Mouse (Mus musculus): ENCODE results near the gene D1Ertd622e. TPM values are rescaled to one million over a fixed set of nuclear protein-coding genes. Genes with fewer than 3 reads are reported as not detected.

The D1Ertd622e gene
- polyA plus RNA-seq, 1 experiment from 2014 or later = 19.8 TPM

GRCm38 (mm10) chr1:97630146-97630545 is 31.7 kb downstream of the D1Ertd622e start:
- no peaks in the 10 kb centered on the region for H3K9me3 ChIP-seq (ENCODE audit: control insufficient read depth, low read length)
- H3K9ac ChIP-seq (ENCODE audit: low read length) = no peak overlapping the region
- H3K4me2 ChIP-seq (ENCODE audit: low read length) = no peak overlapping the region
- 77% methylated on average over 5 of the region's 5 CpGs for WGBS
- no peaks in the 10 kb centered on the region for H3K4me1 ChIP-seq (replicated peaks; ENCODE audit: control insufficient read depth, insufficient read depth, low read length)
- no peak overlapping the region for H3K4me3 ChIP-seq (ENCODE audit: low read depth, low read length)
- H3K36me3 ChIP-seq (ENCODE audit: control insufficient read depth, insufficient read depth, low read length) = 0 out of 2 replicates have a peak, but pooled peaks cover under 1% of the 10 kb centered on the region
- no peaks in the 10 kb centered on the region for H3K27me3 ChIP-seq (replicated peaks; ENCODE audit: control insufficient read depth, insufficient read depth, low read length)
- H3K27ac ChIP-seq (ENCODE audit: low read depth) = no peak overlapping the region
- DNase-seq (ENCODE audit: low spot score) (no peak), ATAC-seq (replicated peaks; ENCODE audit: low FRiP score, low TSS enrichment, low read depth) (no peak)

DNA sequence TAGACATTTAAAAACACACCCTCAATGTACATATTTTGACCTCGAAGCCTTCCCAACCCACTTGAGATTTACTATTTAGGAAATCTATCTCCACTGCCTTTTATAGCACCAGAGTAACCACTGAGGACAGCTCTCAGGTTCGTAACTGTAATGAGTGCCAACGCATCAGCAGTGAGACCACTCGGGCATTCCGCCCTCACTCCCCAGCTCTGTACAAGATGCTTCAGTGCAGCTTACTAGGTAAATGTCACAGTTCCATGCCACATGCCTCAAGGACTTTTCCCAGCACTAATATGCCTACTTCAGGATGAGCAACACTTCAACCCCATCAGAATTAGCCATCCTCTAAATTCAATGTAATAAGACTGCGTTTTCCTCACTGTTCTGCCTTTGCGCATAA is 33.0 kb downstream of the D1Ertd622e start:
- Histone ChIP-seq H3K4me1 (replicated peaks; ENCODE audit: control insufficient read depth, insufficient read depth, low read length) (no peaks in the 10 kb centered on the region), H3K27ac (ENCODE audit: low read depth) (no peak overlapping the region), H3K4me3 (ENCODE audit: low read depth, low read length) (no peak overlapping the region), H3K9ac (ENCODE audit: low read length) (no peak overlapping the region), H3K36me3 (ENCODE audit: control insufficient read depth, insufficient read depth, low read length) (no peaks in the 10 kb centered on the region), H3K4me2 (ENCODE audit: low read length) (no peak overlapping the region), H3K9me3 (ENCODE audit: control insufficient read depth, low read length) (no peaks in the 10 kb centered on the region), H3K27me3 (replicated peaks; ENCODE audit: control insufficient read depth, insufficient read depth, low read length) (no peaks in the 10 kb centered on the region)
- ATAC-seq (replicated peaks; ENCODE audit: low FRiP score, low TSS enrichment, low read depth) = no peak
- WGBS = 84% methylated on average over 7 of the region's 7 CpGs
- no peak for DNase-seq (ENCODE audit: low spot score)

DNA sequence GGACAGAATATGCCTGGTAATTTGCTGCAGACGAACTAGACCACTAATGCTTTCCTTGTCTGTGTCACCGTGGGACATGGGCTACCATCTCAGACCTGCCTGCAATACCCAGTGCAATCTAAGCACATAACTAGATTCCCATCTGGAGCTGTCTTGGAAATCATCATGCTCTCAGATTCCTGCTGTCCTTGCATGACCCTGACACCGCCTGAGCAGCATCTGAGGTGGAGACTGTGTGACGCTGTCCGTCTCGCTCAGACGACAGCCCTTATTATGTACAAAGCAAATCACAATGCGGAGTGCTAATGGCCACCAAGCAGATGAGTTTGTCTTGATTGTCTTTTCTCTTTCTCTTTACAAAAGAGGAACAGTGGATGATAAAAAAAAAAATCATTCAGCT is 33.9 kb downstream of the D1Ertd622e start:
- Histone ChIP-seq H3K27me3 (replicated peaks; ENCODE audit: control insufficient read depth, insufficient read depth, low read length) (no peaks in the 10 kb centered on the region), H3K4me1 (replicated peaks; ENCODE audit: control insufficient read depth, insufficient read depth, low read length) (no peaks in the 10 kb centered on the region), H3K27ac (ENCODE audit: low read depth) (no peak overlapping the region), H3K9ac (ENCODE audit: low read length) (no peak overlapping the region), H3K4me3 (ENCODE audit: low read depth, low read length) (no peak overlapping the region), H3K9me3 (ENCODE audit: control insufficient read depth, low read length) (no peaks in the 10 kb centered on the region), H3K36me3 (ENCODE audit: control insufficient read depth, insufficient read depth, low read length) (no peaks in the 10 kb centered on the region), H3K4me2 (ENCODE audit: low read length) (no peak overlapping the region)
- DNase-seq (ENCODE audit: low spot score) (no peak), ATAC-seq (replicated peaks; ENCODE audit: low FRiP score, low TSS enrichment, low read depth) (no peak)
- 87% methylated on average over 8 of the region's 8 CpGs for WGBS

GRCm38 (mm10) chr1:97625427-97625826 is 36.4 kb downstream of the D1Ertd622e start:
- DNase-seq (ENCODE audit: low spot score) = no peak
- H3K4me2 ChIP-seq (ENCODE audit: low read length) = no peak overlapping the region

GRCm38 (mm10) chr1:97624386-97624785 is 37.5 kb downstream of the D1Ertd622e start:
- Histone ChIP-seq H3K36me3 (ENCODE audit: control insufficient read depth, insufficient read depth, low read length) (no peaks in the 10 kb centered on the region), H3K4me2 (ENCODE audit: low read length) (no peak overlapping the region), H3K4me1 (replicated peaks; ENCODE audit: control insufficient read depth, insufficient read depth, low read length) (no peaks in the 10 kb centered on the region), H3K9ac (ENCODE audit: low read length) (no peak overlapping the region), H3K27ac (ENCODE audit: low read depth) (no peak overlapping the region), H3K9me3 (ENCODE audit: control insufficient read depth, low read length) (no peaks in the 10 kb centered on the region), H3K4me3 (ENCODE audit: low read depth, low read length) (no peak overlapping the region), H3K27me3 (replicated peaks; ENCODE audit: control insufficient read depth, insufficient read depth, low read length) (no peaks in the 10 kb centered on the region)
- DNase-seq (ENCODE audit: low spot score) = no peak
- WGBS = 53% methylated on average over 2 of the region's 2 CpGs
- ATAC-seq (replicated peaks; ENCODE audit: low FRiP score, low TSS enrichment, low read depth) = no peak

More at GRCm38 (mm10) chr1:97625427-97625826, 36.4 kb downstream of the D1Ertd622e start:
- no peaks in the 10 kb centered on the region for H3K27me3 ChIP-seq (replicated peaks; ENCODE audit: control insufficient read depth, insufficient read depth, low read length)
- no peaks in the 10 kb centered on the region for H3K36me3 ChIP-seq (ENCODE audit: control insufficient read depth, insufficient read depth, low read length)
- H3K27ac ChIP-seq (ENCODE audit: low read depth) = no peak overlapping the region
- H3K9me3 ChIP-seq (ENCODE audit: control insufficient read depth, low read length) = no peaks in the 10 kb centered on the region
- WGBS = 68% methylated on average over 6 of the region's 6 CpGs
- ATAC-seq (replicated peaks; ENCODE audit: low FRiP score, low TSS enrichment, low read depth) = no peak
- H3K9ac ChIP-seq (ENCODE audit: low read length) = no peak overlapping the region
- no peak overlapping the region for H3K4me3 ChIP-seq (ENCODE audit: low read depth, low read length)
- no peaks in the 10 kb centered on the region for H3K4me1 ChIP-seq (replicated peaks; ENCODE audit: control insufficient read depth, insufficient read depth, low read length)

DNA sequence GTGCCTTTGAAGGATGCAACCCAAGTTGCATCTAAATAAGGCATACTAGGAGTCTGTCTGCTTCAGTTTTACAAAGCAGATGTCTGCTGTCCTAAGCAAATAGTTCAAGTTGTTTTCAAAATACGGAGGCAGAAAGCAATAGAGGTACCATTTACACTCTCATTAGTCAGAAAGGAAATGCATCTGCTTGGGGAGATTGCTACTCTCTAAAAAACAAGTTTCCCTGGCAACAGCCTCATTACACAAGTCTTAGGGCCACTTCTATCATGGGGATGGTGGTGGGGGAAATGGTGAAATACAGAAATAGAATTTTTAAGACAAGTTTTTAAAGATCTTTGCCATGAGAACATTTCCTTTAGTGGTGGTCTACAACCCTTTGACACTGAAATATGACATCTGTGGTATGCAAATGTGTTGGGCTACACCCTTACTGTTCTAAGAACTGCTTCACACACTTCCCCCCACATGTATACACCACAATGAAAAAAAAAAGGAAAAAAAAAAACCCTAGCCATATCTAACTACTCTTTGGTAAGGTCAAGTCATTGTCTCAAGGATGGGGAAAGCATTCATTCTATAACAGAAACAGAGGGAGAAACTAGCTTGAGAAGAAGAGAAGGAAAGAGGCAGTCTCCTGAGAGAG is 38.5 kb downstream of the D1Ertd622e start:
- ATAC-seq (replicated peaks; ENCODE audit: low FRiP score, low TSS enrichment, low read depth) (no peak), DNase-seq (ENCODE audit: low spot score) (no peak)
- Histone ChIP-seq H3K27me3 (replicated peaks; ENCODE audit: control insufficient read depth, insufficient read depth, low read length) (no peaks in the 10 kb centered on the region), H3K4me1 (replicated peaks; ENCODE audit: control insufficient read depth, insufficient read depth, low read length) (no peaks in the 10 kb centered on the region), H3K4me2 (ENCODE audit: low read length) (no peak overlapping the region), H3K36me3 (ENCODE audit: control insufficient read depth, insufficient read depth, low read length) (no peaks in the 10 kb centered on the region), H3K9ac (ENCODE audit: low read length) (no peak overlapping the region), H3K4me3 (ENCODE audit: low read depth, low read length) (no peak overlapping the region), H3K27ac (ENCODE audit: low read depth) (no peak overlapping the region), H3K9me3 (ENCODE audit: control insufficient read depth, low read length) (no peaks in the 10 kb centered on the region)
- 13% methylated on average over 1 of the region's 1 CpGs for WGBS

DNA sequence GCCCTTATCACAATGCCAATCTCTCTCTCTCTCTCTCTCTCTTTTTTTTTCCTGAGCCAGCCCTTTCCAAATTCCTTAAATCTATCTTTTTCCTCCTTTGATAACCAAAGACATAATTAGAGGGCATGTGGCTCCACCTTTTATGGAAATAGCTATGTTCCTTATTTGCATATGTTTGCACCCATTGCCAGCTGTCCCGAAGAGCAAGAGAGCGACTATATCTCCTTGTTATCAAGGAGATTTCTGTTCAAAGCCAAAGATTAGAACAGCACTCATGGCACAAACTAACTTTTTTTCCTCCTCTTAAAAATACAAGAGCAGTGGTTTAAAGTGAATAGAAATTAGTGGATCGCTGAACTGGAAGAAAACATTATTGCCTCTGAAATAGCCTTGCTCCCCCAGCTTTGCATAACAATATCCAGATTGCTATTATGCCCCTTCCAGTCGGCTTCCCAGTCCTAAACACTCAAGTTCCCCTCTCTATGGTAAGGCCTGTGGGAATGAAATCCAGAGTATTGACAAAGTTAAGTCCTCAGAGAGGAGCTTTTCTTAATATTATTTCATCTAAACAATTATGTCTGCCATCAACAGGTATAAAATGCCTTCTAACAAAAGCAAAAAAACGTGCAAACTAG is 39.2 kb downstream of the D1Ertd622e start:
- Histone ChIP-seq H3K4me3 (ENCODE audit: low read depth, low read length) (no peak overlapping the region), H3K27me3 (replicated peaks; ENCODE audit: control insufficient read depth, insufficient read depth, low read length) (no peaks in the 10 kb centered on the region), H3K36me3 (ENCODE audit: control insufficient read depth, insufficient read depth, low read length) (no peaks in the 10 kb centered on the region), H3K9ac (ENCODE audit: low read length) (no peak overlapping the region), H3K9me3 (ENCODE audit: control insufficient read depth, low read length) (no peaks in the 10 kb centered on the region), H3K27ac (ENCODE audit: low read depth) (no peak overlapping the region), H3K4me2 (ENCODE audit: low read length) (no peak overlapping the region), H3K4me1 (replicated peaks; ENCODE audit: control insufficient read depth, insufficient read depth, low read length) (no peaks in the 10 kb centered on the region)
- DNase-seq (ENCODE audit: low spot score) = no peak
- ATAC-seq (replicated peaks; ENCODE audit: low FRiP score, low TSS enrichment, low read depth) = no peak
- 41% methylated on average over 5 of the region's 5 CpGs for WGBS

GRCm38 (mm10) chr1:97619621-97620320 is 42.1 kb downstream of the D1Ertd622e start:
- Histone ChIP-seq H3K4me3 (ENCODE audit: low read depth, low read length) (no peak overlapping the region), H3K9ac (ENCODE audit: low read length) (no peak overlapping the region), H3K9me3 (ENCODE audit: control insufficient read depth, low read length) (no peaks in the 10 kb centered on the region), H3K4me2 (ENCODE audit: low read length) (no peak overlapping the region), H3K27me3 (replicated peaks; ENCODE audit: control insufficient read depth, insufficient read depth, low read length) (no peaks in the 10 kb centered on the region), H3K4me1 (replicated peaks; ENCODE audit: control insufficient read depth, insufficient read depth, low read length) (no peaks in the 10 kb centered on the region), H3K36me3 (ENCODE audit: control insufficient read depth, insufficient read depth, low read length) (no peaks in the 10 kb centered on the region), H3K27ac (ENCODE audit: low read depth) (no peak overlapping the region)
- ATAC-seq (replicated peaks; ENCODE audit: low FRiP score, low TSS enrichment, low read depth) (no peak), DNase-seq (ENCODE audit: low spot score) (no peak)
- 85% methylated on average over 8 of the region's 8 CpGs for WGBS
